In genomic region chr3:131610595-131610994, GRCm38 (mm10) we compare ENCODE assay signal across 28 mouse cellular contexts. TPM values are rescaled to one million over a fixed set of nuclear protein-coding genes. Genes with fewer than 3 reads are reported as not detected.
A peak's percentile ranks its signal among the peaks of the same experiment; 100 is the strongest.
DNase-seq lines count a peak whose midpoint lies in the region; ATAC-seq and TF ChIP-seq lines count a peak whose summit lies in the region.
"Had no signal": no experiment of that assay in that cellular context is flagged by ENCODE, and none has a peak within 500 bp of the region (broad histone marks: within the 10 kb centered on the region; RNA-seq: fewer than 3 reads in every experiment).

No protein-coding gene starts in this region.

- H3K27ac ChIP-seq in heart, embryonic 10.5 days, result no peak overlapping the region
- no peak overlapping the region for H3K27ac ChIP-seq in liver, embryonic 16.5 days (ENCODE audit: low read length)
- H3K27ac ChIP-seq in liver, postnatal 0 days (ENCODE audit: low read depth), result no peak overlapping the region
- H3K27ac ChIP-seq in lung, postnatal 0 days (ENCODE audit: low read length), result peak overlapping the region; percentile 16; the same call in 1 of the 2 replicates
- H3K27ac ChIP-seq: embryonic facial prominence, embryonic 13.5 days; embryonic facial prominence, embryonic 15.5 days; forebrain, embryonic 10.5 days; forebrain, embryonic 12.5 days had no signal

- TF ChIP-seq CTCF in liver, postnatal 0 days (IDR thresholded peaks at IDR 0.05; ENCODE audit: low read depth), result no peak
- TF ChIP-seq CTCF in lung, postnatal 0 days (IDR thresholded peaks at IDR 0.05), result peak; percentile 16; the same call in 1 of the 2 replicates
- TF ChIP-seq CTCF in lung, adult 2 months (IDR thresholded peaks at IDR 0.05; ENCODE audit: insufficient read depth, low read length), result no peak

- no peak for TF ChIP-seq POLR2A in lung, adult 2 months (IDR thresholded peaks at IDR 0.05; ENCODE audit: borderline replicate concordance, extremely low read depth, low read depth, low read length)

- no peaks in the 10 kb centered on the region for H3K27me3 ChIP-seq in heart, embryonic 10.5 days (ENCODE audit: insufficient read depth, poor library complexity, severe bottlenecking)
- H3K27me3 ChIP-seq in liver, embryonic 16.5 days (ENCODE audit: control insufficient read depth, insufficient read depth, low read depth, low read length), result no peaks in the 10 kb centered on the region
- H3K27me3 ChIP-seq in liver, postnatal 0 days (ENCODE audit: insufficient read depth, low read length), result no peaks in the 10 kb centered on the region
- H3K27me3 ChIP-seq in lung, postnatal 0 days (replicated peaks; ENCODE audit: insufficient read depth, low read length), result no peaks in the 10 kb centered on the region
- H3K27me3 ChIP-seq: CH12.LX; embryonic facial prominence, embryonic 13.5 days; embryonic facial prominence, embryonic 15.5 days; forebrain, embryonic 12.5 days; Patski had no signal

- ATAC-seq in liver, embryonic 16.5 days (ENCODE audit: low read depth), result 0 out of 2 replicates have a peak, but pooled peaks have one; percentile 15
- ATAC-seq in liver, postnatal 0 days, result no peak
- ATAC-seq in lung, postnatal 0 days, result peak; percentile 56
- ATAC-seq: activated CD4-positive, CD25-positive, alpha-beta regulatory T cell, adult 4 months; CD4-positive, CD25-positive, alpha-beta regulatory T cell, adult 4 months; forebrain, embryonic 14.5 days; Patski had no signal

- TF ChIP-seq EP300 in liver, postnatal 0 days (IDR thresholded peaks at IDR 0.05; ENCODE audit: low read depth), result no peak
- no peak for TF ChIP-seq EP300 in lung, postnatal 0 days (IDR thresholded peaks at IDR 0.05)

- H3K4me3 ChIP-seq in heart, embryonic 10.5 days, result no peak overlapping the region
- no peak overlapping the region for H3K4me3 ChIP-seq in liver, embryonic 16.5 days (ENCODE audit: low read depth, low read length)
- H3K4me3 ChIP-seq in liver, postnatal 0 days (ENCODE audit: low read depth, low read length), result no peak overlapping the region
- H3K4me3 ChIP-seq in lung, postnatal 0 days (ENCODE audit: low read depth, low read length), result no peak overlapping the region
- no peak overlapping the region for H3K4me3 ChIP-seq in lung, adult 2 months (replicated peaks; ENCODE audit: extremely low read depth, low read depth, low read length)
- H3K4me3 ChIP-seq: embryonic facial prominence, embryonic 13.5 days; embryonic facial prominence, embryonic 15.5 days; erythroblast, embryonic 14.5 days; forebrain, embryonic 10.5 days; forebrain, embryonic 12.5 days had no signal

- no peaks in the 10 kb centered on the region for H3K9me3 ChIP-seq in heart, embryonic 10.5 days
- no peaks in the 10 kb centered on the region for H3K9me3 ChIP-seq in liver, embryonic 16.5 days (replicated peaks; ENCODE audit: control insufficient read depth, low read length)
- H3K9me3 ChIP-seq in liver, postnatal 0 days (ENCODE audit: low read length), result no peaks in the 10 kb centered on the region
- H3K9me3 ChIP-seq in lung, postnatal 0 days (ENCODE audit: low read length), result no peaks in the 10 kb centered on the region
- H3K9me3 ChIP-seq: embryonic facial prominence, embryonic 13.5 days; embryonic facial prominence, embryonic 15.5 days; forebrain, embryonic 10.5 days; forebrain, embryonic 12.5 days; G1E had no signal

- no peak overlapping the region for H3K9ac ChIP-seq in liver, embryonic 16.5 days (ENCODE audit: low read depth, low read length)
- H3K9ac ChIP-seq in liver, postnatal 0 days (replicated peaks), result no peak overlapping the region
- H3K9ac ChIP-seq in lung, postnatal 0 days (replicated peaks; ENCODE audit: low read depth), result no peak overlapping the region
- H3K9ac ChIP-seq: embryonic facial prominence, embryonic 13.5 days; embryonic facial prominence, embryonic 15.5 days; forebrain, embryonic 12.5 days had no signal

- peak; percentile 46 for DNase-seq in heart, adult 11 months
- DNase-seq in heart, embryonic 10.5 days (ENCODE audit: low spot score), result no peak
- DNase-seq in liver, postnatal 0 days, result no peak
- DNase-seq in lung, postnatal 0 days (ENCODE audit: low spot score), result peak; percentile 34
- no peak for DNase-seq in lung, adult 2 months
- DNase-seq in embryo, embryonic 10 days (ENCODE audit: low spot score), result no peak
- DNase-seq: adrenal gland, adult 8-10 months; adrenal gland, postnatal 14 days; adrenal gland, postnatal 36 days; B cell, adult 2 months; cerebellum, adult 11-12 months; cerebellum, adult 2 months; cerebellum, adult 9-10 months; cerebellum, postnatal 10 days; cerebellum, postnatal 25 days; embryo, embryonic 11 days had no signal

- H3K4me1 ChIP-seq in heart, embryonic 10.5 days, result peaks cover 3% of the 10 kb centered on the region; the same call in 1 of the 2 replicates
- no peaks in the 10 kb centered on the region for H3K4me1 ChIP-seq in liver, embryonic 16.5 days (ENCODE audit: control insufficient read depth, low read depth, low read length)
- H3K4me1 ChIP-seq in liver, postnatal 0 days (ENCODE audit: insufficient read depth), result peaks cover 5% of the 10 kb centered on the region
- H3K4me1 ChIP-seq in lung, postnatal 0 days (ENCODE audit: insufficient read depth, low read depth, low read length), result no peaks in the 10 kb centered on the region
- peaks cover 12% of the 10 kb centered on the region for H3K4me1 ChIP-seq in lung, adult 2 months (ENCODE audit: control insufficient read depth, insufficient read depth, low read length)
- H3K4me1 ChIP-seq: embryonic facial prominence, embryonic 15.5 days; forebrain, embryonic 12.5 days had no signal

- no peak overlapping the region for H3K4me2 ChIP-seq in liver, embryonic 16.5 days (ENCODE audit: low read depth, low read length)
- H3K4me2 ChIP-seq in liver, postnatal 0 days (ENCODE audit: low read depth, low read length), result no peak overlapping the region
- H3K4me2 ChIP-seq in lung, postnatal 0 days (replicated peaks; ENCODE audit: low read depth, low read length), result no peak overlapping the region
- H3K4me2 ChIP-seq: embryonic facial prominence, embryonic 13.5 days; embryonic facial prominence, embryonic 15.5 days; forebrain, embryonic 12.5 days had no signal

- 62% methylated on average over 6 of the region's 6 CpGs for WGBS in heart, embryonic 10.5 days
- 69% methylated on average over 6 of the region's 6 CpGs for WGBS in liver, embryonic 16.5 days (ENCODE audit: insufficient replicate concordance)
- WGBS in liver, postnatal 0 days (ENCODE audit: insufficient replicate concordance), result 71% methylated on average over 6 of the region's 6 CpGs
- WGBS in lung, postnatal 0 days, result 64% methylated on average over 6 of the region's 6 CpGs
- 80% methylated on average over 6 of the region's 6 CpGs for WGBS in lung, adult 2 months

- H3K36me3 ChIP-seq in heart, embryonic 10.5 days, result peaks cover 46% of the 10 kb centered on the region
- H3K36me3 ChIP-seq in liver, embryonic 16.5 days (ENCODE audit: control insufficient read depth, insufficient read depth), result no peaks in the 10 kb centered on the region
- no peaks in the 10 kb centered on the region for H3K36me3 ChIP-seq in liver, postnatal 0 days (replicated peaks; ENCODE audit: insufficient read depth, low read length)
- H3K36me3 ChIP-seq in lung, postnatal 0 days (ENCODE audit: insufficient read depth, low read length), result peaks cover 13% of the 10 kb centered on the region; the same call in 1 of the 2 replicates

RNA-seq across cellular contexts. Expression of gene Papss1, which starts 46.0 kb away (rescaled TPM):
- 39.8 and 48.2 TPM in 2 replicates for polyA plus RNA-seq in heart, embryonic 10.5 days (2016; fragmentation: Nextera tagmentation; extraction: Ambion mirVana)
- polyA plus RNA-seq in liver, embryonic 16.5 days (2015; fragmentation: Nextera tagmentation; extraction: Ambion mirVana), result 8.6 and 8.9 TPM in 2 replicates
- 5.6 and 6.0 TPM in 2 replicates for polyA plus RNA-seq in liver, postnatal 0 days (2015; fragmentation: Nextera tagmentation; extraction: Ambion mirVana)
- 45.9 and 50.4 TPM in 2 replicates for polyA plus RNA-seq in lung, postnatal 0 days (2015; fragmentation: Nextera tagmentation; extraction: Ambion mirVana)
- 26.0 and 36.0 TPM in 2 replicates for polyA plus RNA-seq in lung, adult 2 months (2012; rRNA removed)

Comparison
In these comparisons a context has a peak if more than half of its experiments do, and no peak if none do; other contexts are left out.
1. DNase-seq: peak in heart, adult 11 months (single experiment) and lung, postnatal 0 days (single experiment); none in heart, embryonic 10.5 days (single experiment), liver, postnatal 0 days (single experiment), lung, adult 2 months (single experiment) and embryo, embryonic 10 days (single experiment).